Mouse (Mus musculus) adipocyte (in vitro differentiated cells): Measurements from ENCODE around the gene Atp6v1c2.

ENCODE experiments used
- DNase-seq: peaks from one replicate; pipeline ENCODE4 v3.0.0-alpha.2; 2016; ENCODE audit warnings: low spot score

Gene Atp6v1c2

GRCm38 (mm10) chr12:17333459-17333858, 4.3 kb upstream of the Atp6v1c2 start:
- DNase-seq: no peak

- DNase-seq: no peak
These were observed 4.3 kb downstream of the Atp6v1c2 start for GRCm38 (mm10) chr12:17324549-17325470.

- no peak for DNase-seq
These were observed 10.7 kb downstream of the Atp6v1c2 start for GRCm38 (mm10) chr12:17318453-17318852.

- DNase-seq: peak; percentile 47
These were observed 11.2 kb downstream of the Atp6v1c2 start for GRCm38 (mm10) chr12:17317970-17318369.

GRCm38 (mm10) chr12:17316096-17316495, 13.1 kb downstream of the Atp6v1c2 start:
- DNase-seq: no peak

GRCm38 (mm10) chr12:17310852-17311839, 18.0 kb downstream of the Atp6v1c2 start:
- no peak for DNase-seq

GRCm38 (mm10) chr12:17308246-17308645, 20.9 kb downstream of the Atp6v1c2 start:
- DNase-seq: no peak

- peak; percentile 79 for DNase-seq
These were observed 23.7 kb downstream of the Atp6v1c2 start for GRCm38 (mm10) chr12:17305445-17305844.

- DNase-seq: no peak
These were observed 29.3 kb downstream of the Atp6v1c2 start for GRCm38 (mm10) chr12:17299902-17300301.

GRCm38 (mm10) chr12:17296899-17297298, 32.3 kb downstream of the Atp6v1c2 start:
- DNase-seq: no peak

- DNase-seq: no peak
These were observed 38.6 kb downstream of the Atp6v1c2 start for GRCm38 (mm10) chr12:17290569-17290968.

GRCm38 (mm10) chr12:17289913-17290312, 39.2 kb downstream of the Atp6v1c2 start:
- DNase-seq: no peak

- peak; percentile 65 for DNase-seq
These were observed 40.1 kb downstream of the Atp6v1c2 start for GRCm38 (mm10) chr12:17289060-17289459.

- DNase-seq: peak; percentile 9
These were observed 40.7 kb downstream of the Atp6v1c2 start for GRCm38 (mm10) chr12:17288496-17288895.

GRCm38 (mm10) chr12:17273841-17274240, 55.3 kb downstream of the Atp6v1c2 start:
- DNase-seq: no peak

- DNase-seq: peak; percentile 64
These were observed 57.9 kb downstream of the Atp6v1c2 start for GRCm38 (mm10) chr12:17271272-17271671.

- DNase-seq: no peak
These were observed 61.8 kb downstream of the Atp6v1c2 start for GRCm38 (mm10) chr12:17267316-17267715.

- DNase-seq: no peak
These were observed 62.5 kb downstream of the Atp6v1c2 start for GRCm38 (mm10) chr12:17266673-17266990.

- DNase-seq: peak; percentile 96
These were observed 63.0 kb downstream of the Atp6v1c2 start, which contains the start of gene Pdia6 for GRCm38 (mm10) chr12:17265971-17266672. Pdia6 (plus strand) TSS chr12:17266545.

GRCm38 (mm10) chr12:17264826-17265225, 64.3 kb downstream of the Atp6v1c2 start:
- peak; percentile 86 for DNase-seq

- no peak for DNase-seq
These were observed 65.3 kb downstream of the Atp6v1c2 start for GRCm38 (mm10) chr12:17263881-17264280.

GRCm38 (mm10) chr12:17261005-17261404, 68.2 kb downstream of the Atp6v1c2 start:
- no peak for DNase-seq
